Comparison of ENCODE assay signal across 9 mouse cellular contexts in the genomic region with DNA sequence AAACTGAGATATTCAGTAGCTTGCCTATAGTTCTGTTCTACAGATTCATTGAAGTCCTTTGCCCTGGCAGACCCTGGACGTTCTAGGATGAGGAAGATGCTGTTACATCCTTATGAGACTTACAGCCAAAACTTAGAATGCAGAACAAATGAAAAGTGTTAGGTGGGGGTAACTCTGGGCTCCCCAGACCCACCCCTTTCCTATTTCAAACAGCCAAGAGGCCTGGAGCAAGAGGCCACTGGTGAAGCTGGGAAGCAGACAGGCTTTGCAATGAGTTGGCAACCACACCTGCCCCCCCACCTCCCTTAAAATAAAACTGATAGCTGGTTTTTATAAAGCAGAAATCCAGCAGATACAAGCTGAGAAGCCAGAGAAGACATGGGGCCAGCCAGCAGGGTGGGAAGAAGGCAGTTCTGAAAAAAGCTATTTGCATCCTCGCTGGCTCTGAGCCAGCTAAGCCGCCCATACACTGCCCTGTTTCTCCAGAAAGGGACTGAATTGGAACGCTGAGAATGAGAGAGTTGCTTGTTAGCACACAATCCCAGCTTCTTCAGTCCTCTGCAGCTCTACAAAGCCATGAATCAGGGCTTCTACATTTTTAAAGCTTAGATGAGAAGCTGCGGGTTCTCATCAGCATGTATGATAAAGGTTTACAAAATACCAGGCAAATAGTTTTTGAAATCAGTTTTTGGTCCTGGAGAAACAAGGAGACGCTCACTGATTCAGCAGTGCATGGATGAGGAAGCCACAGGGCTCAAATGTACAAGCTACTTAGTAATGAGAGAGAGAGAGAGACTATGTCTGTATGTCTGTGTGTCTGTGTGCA. TPM values are rescaled to one million over a fixed set of nuclear protein-coding genes. Genes with fewer than 3 reads are reported as not detected.
DNase-seq lines count a peak whose midpoint lies in the region; ATAC-seq lines count a peak whose summit lies in the region.
"Had no signal": no experiment of that assay in that cellular context is flagged by ENCODE, and none has a peak within 500 bp of the region (broad histone marks: within the 10 kb centered on the region; RNA-seq: fewer than 3 reads in every experiment).

No protein-coding gene starts in this region.

- DNase-seq in embryo, embryonic 11.5 days (ENCODE audit: low read depth, low spot score), result peak; percentile 39
- DNase-seq in embryo, embryonic 10.5 days (ENCODE audit: low spot score), result no peak
- peak; percentile 63 to 66 for DNase-seq in kidney, postnatal 25 days
- peak; percentile 91 for DNase-seq in right cerebral cortex, postnatal 14 days
- DNase-seq in B cell, adult 2 months, result no peak

- no peak overlapping the region for H3K4me3 ChIP-seq in forebrain, embryonic 13.5 days
- no peak overlapping the region for H3K4me3 ChIP-seq in heart, embryonic 16.5 days (ENCODE audit: low read length)
- H3K4me3 ChIP-seq in lung, embryonic 16.5 days (ENCODE audit: low read length), result no peak overlapping the region
- H3K4me3 ChIP-seq: erythroblast, embryonic 14.5 days had no signal

- peak overlapping the region; percentile 75 for H3K27ac ChIP-seq in forebrain, embryonic 13.5 days
- H3K27ac ChIP-seq in heart, embryonic 16.5 days (ENCODE audit: low read length), result no peak overlapping the region
- no peak overlapping the region; the same call in 1 of the 2 replicates for H3K27ac ChIP-seq in lung, embryonic 16.5 days (ENCODE audit: low read length)

- no peaks in the 10 kb centered on the region for H3K9me3 ChIP-seq in forebrain, embryonic 13.5 days (replicated peaks)
- H3K9me3 ChIP-seq in heart, embryonic 16.5 days (replicated peaks; ENCODE audit: control insufficient read depth, low read length), result no peaks in the 10 kb centered on the region
- no peaks in the 10 kb centered on the region for H3K9me3 ChIP-seq in lung, embryonic 16.5 days (ENCODE audit: control insufficient read depth, low read length)

- no peaks in the 10 kb centered on the region for H3K36me3 ChIP-seq in forebrain, embryonic 13.5 days (ENCODE audit: poor library complexity, severe bottlenecking)
- H3K36me3 ChIP-seq in heart, embryonic 16.5 days (ENCODE audit: control insufficient read depth, insufficient read depth), result no peaks in the 10 kb centered on the region
- H3K36me3 ChIP-seq in lung, embryonic 16.5 days (ENCODE audit: control insufficient read depth, insufficient read depth, low read length), result no peaks in the 10 kb centered on the region

- peak overlapping the region; percentile 40; the same call in 1 of the 2 replicates for H3K9ac ChIP-seq in forebrain, embryonic 13.5 days
- H3K9ac ChIP-seq in heart, embryonic 16.5 days (ENCODE audit: low read length), result no peak overlapping the region
- H3K9ac ChIP-seq in lung, embryonic 16.5 days (ENCODE audit: low read length), result no peak overlapping the region

- no peaks in the 10 kb centered on the region for H3K27me3 ChIP-seq in forebrain, embryonic 13.5 days
- no peaks in the 10 kb centered on the region for H3K27me3 ChIP-seq in heart, embryonic 16.5 days (ENCODE audit: control insufficient read depth, insufficient read depth, low read length)
- no peaks in the 10 kb centered on the region for H3K27me3 ChIP-seq in lung, embryonic 16.5 days (ENCODE audit: control insufficient read depth, insufficient read depth, low read depth, low read length)

- WGBS in forebrain, embryonic 13.5 days, result 13% methylated on average over 6 of the region's 6 CpGs
- 37% methylated on average over 6 of the region's 6 CpGs for WGBS in heart, embryonic 16.5 days
- 25% methylated on average over 6 of the region's 6 CpGs for WGBS in lung, embryonic 16.5 days

- ATAC-seq in forebrain, embryonic 13.5 days, result peak; percentile 92
- no peak for ATAC-seq in heart, embryonic 16.5 days (replicated peaks; ENCODE audit: extremely low read depth, insufficient read depth, low FRiP score)
- ATAC-seq in lung, embryonic 16.5 days (ENCODE audit: low read depth), result peak; percentile 78

- H3K4me1 ChIP-seq in forebrain, embryonic 13.5 days, result peaks cover 15% of the 10 kb centered on the region
- H3K4me1 ChIP-seq in heart, embryonic 16.5 days (ENCODE audit: control insufficient read depth, insufficient read depth, low read length), result peaks cover 10% of the 10 kb centered on the region
- H3K4me1 ChIP-seq in lung, embryonic 16.5 days (replicated peaks; ENCODE audit: control insufficient read depth, insufficient read depth, low read length), result peaks cover 6% of the 10 kb centered on the region; the same call in 1 of the 2 replicates

- H3K4me2 ChIP-seq in forebrain, embryonic 13.5 days, result peak overlapping the region; percentile 26
- peak overlapping the region; percentile 3; the same call in 1 of the 2 replicates for H3K4me2 ChIP-seq in heart, embryonic 16.5 days (ENCODE audit: low read depth, low read length)
- H3K4me2 ChIP-seq in lung, embryonic 16.5 days (ENCODE audit: low read depth, low read length), result no peak overlapping the region

RNA-seq across cellular contexts. Expression of gene Tmem17, which starts 48.8 kb away (rescaled TPM):
- polyA plus RNA-seq in forebrain, embryonic 13.5 days (2015; fragmentation: Nextera tagmentation; extraction: Ambion mirVana), result 15.3 and 17.3 TPM in 2 replicates
- 8.9 and 10.5 TPM in 2 replicates for polyA plus RNA-seq in heart, embryonic 16.5 days (2015; fragmentation: Nextera tagmentation; extraction: Ambion mirVana)
- 15.9 and 16.1 TPM in 2 replicates for polyA plus RNA-seq in lung, embryonic 16.5 days (2015; fragmentation: Nextera tagmentation; extraction: Ambion mirVana)
- polyA plus RNA-seq: erythroblast, embryonic 14.5 days had no signal

Comparison
In these comparisons a context has a peak if more than half of its experiments do, and no peak if none do; other contexts are left out.
1. DNase-seq: peak in embryo, embryonic 11.5 days (single experiment), kidney, postnatal 25 days (2 of 2) and right cerebral cortex, postnatal 14 days (single experiment); none in embryo, embryonic 10.5 days (single experiment) and B cell, adult 2 months (0 of 2).